Comparison of ENCODE assay signal across 10 mouse cellular contexts in the genomic region with DNA sequence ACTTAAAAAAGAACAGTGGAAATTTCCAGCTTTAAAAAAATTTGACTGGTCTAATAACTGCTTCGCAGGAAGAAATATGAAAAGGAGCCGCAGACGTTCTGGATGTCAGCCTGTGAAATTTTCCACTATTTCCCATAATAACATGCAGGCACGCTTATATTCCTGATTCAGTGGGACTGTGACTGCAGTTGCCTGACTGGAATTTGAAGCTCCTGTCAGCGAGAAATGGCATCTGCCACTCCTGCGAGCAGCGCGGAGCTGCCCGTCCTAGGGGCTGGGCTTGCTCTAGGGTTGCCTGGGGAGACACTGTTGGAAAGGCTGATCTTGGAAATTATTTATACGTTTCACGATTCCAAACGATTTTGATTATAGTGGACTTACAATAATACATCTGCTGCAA. TPM values are rescaled to one million over a fixed set of nuclear protein-coding genes. Genes with fewer than 3 reads are reported as not detected.
DNase-seq lines count a peak whose midpoint lies in the region; ATAC-seq and TF ChIP-seq lines count a peak whose summit lies in the region.
"Had no signal": no experiment of that assay in that cellular context is flagged by ENCODE, and none has a peak within 500 bp of the region (broad histone marks: within the 10 kb centered on the region; RNA-seq: fewer than 3 reads in every experiment).

No protein-coding gene starts in this region.

- peak overlapping the region; percentile 53 for H3K4me3 ChIP-seq in gastrocnemius, adult 2 months
- H3K4me3 ChIP-seq in embryonic facial prominence, embryonic 14.5 days (ENCODE audit: low read depth, low read length) = no peak overlapping the region
- H3K4me3 ChIP-seq in midbrain, embryonic 14.5 days (replicated peaks; ENCODE audit: low read depth, low read length) = no peak overlapping the region

- TF ChIP-seq CTCF in gastrocnemius, adult 2 months (IDR thresholded peaks at IDR 0.05) = no peak

- peaks cover 22% of the 10 kb centered on the region for H3K4me1 ChIP-seq in embryonic facial prominence, embryonic 14.5 days (ENCODE audit: control insufficient read depth, insufficient read depth, low read length)
- H3K4me1 ChIP-seq in midbrain, embryonic 14.5 days (ENCODE audit: control insufficient read depth, insufficient read depth, low read length) = peaks cover 20% of the 10 kb centered on the region

- peak; percentile 53; the same call in 1 of the 2 replicates for ATAC-seq in embryonic facial prominence, embryonic 14.5 days (ENCODE audit: low read depth)
- ATAC-seq in midbrain, embryonic 14.5 days (ENCODE audit: low FRiP score, low TSS enrichment) = no peak

- no peaks in the 10 kb centered on the region for H3K27me3 ChIP-seq in embryonic facial prominence, embryonic 14.5 days (replicated peaks; ENCODE audit: control insufficient read depth, insufficient read depth, low read length)
- no peaks in the 10 kb centered on the region for H3K27me3 ChIP-seq in midbrain, embryonic 14.5 days (ENCODE audit: control insufficient read depth, insufficient read depth, low read length)

- DNase-seq in gastrocnemius, adult 2 months = peak; percentile 54
- no peak for DNase-seq in gastrocnemius, postnatal 36 days
- DNase-seq in kidney, postnatal 14 days = peak; percentile 49
- no peak for DNase-seq in kidney, adult 11 months
- DNase-seq in embryonic facial prominence, embryonic 14.5 days (ENCODE audit: low spot score) = peak; percentile 65
- DNase-seq in midbrain, embryonic 14.5 days = peak; percentile 48
- DNase-seq in yolk sac, embryonic 10.5 days (ENCODE audit: low spot score) = no peak
- DNase-seq in kidney, adult 18-20 months = no peak

- peak overlapping the region; percentile 25; the same call in 1 of the 2 replicates for H3K4me2 ChIP-seq in embryonic facial prominence, embryonic 14.5 days (ENCODE audit: low read depth, low read length)
- 0 out of 2 replicates have a peak overlapping the region, but pooled peaks have one; percentile 18 for H3K4me2 ChIP-seq in midbrain, embryonic 14.5 days (ENCODE audit: low read length)

- intact Hi-C loops in gastrocnemius, adult 2 months (cut with DNase I) = loop anchor here (2.0 kb wide), 1 partner anchor 20 kb away; no protein-coding TSS in a partner anchor
- intact Hi-C loops in gastrocnemius, postnatal 36 days (cut with DNase I) = no loop called here

- no peak overlapping the region for H3K9ac ChIP-seq in embryonic facial prominence, embryonic 14.5 days (ENCODE audit: low read depth, low read length)
- H3K9ac ChIP-seq in midbrain, embryonic 14.5 days (replicated peaks; ENCODE audit: low read length) = no peak overlapping the region
- H3K9ac ChIP-seq: liver, embryonic 14.5 days had no signal

- H3K36me3 ChIP-seq in embryonic facial prominence, embryonic 14.5 days (ENCODE audit: control insufficient read depth, insufficient read depth, low read length) = no peaks in the 10 kb centered on the region
- H3K36me3 ChIP-seq in midbrain, embryonic 14.5 days (ENCODE audit: control insufficient read depth, insufficient read depth, low read length) = no peaks in the 10 kb centered on the region

- 24% methylated on average over 12 of the region's 12 CpGs for WGBS in embryonic facial prominence, embryonic 14.5 days
- WGBS in midbrain, embryonic 14.5 days = 51% methylated on average over 12 of the region's 12 CpGs

- no peaks in the 10 kb centered on the region for H3K9me3 ChIP-seq in embryonic facial prominence, embryonic 14.5 days (ENCODE audit: control insufficient read depth, low read length)
- no peaks in the 10 kb centered on the region for H3K9me3 ChIP-seq in midbrain, embryonic 14.5 days (ENCODE audit: control insufficient read depth, low read length)

- peak overlapping the region; percentile 81 for H3K27ac ChIP-seq in gastrocnemius, adult 2 months
- peak overlapping the region; percentile 35; the same call in 1 of the 2 replicates for H3K27ac ChIP-seq in embryonic facial prominence, embryonic 14.5 days (replicated peaks; ENCODE audit: low read depth, low read length)
- H3K27ac ChIP-seq in midbrain, embryonic 14.5 days (replicated peaks; ENCODE audit: low read depth, low read length) = 0 out of 2 replicates have a peak overlapping the region, but pooled peaks have one; percentile 32
- H3K27ac ChIP-seq: liver, embryonic 14.5 days; macrophage had no signal

RNA-seq across cellular contexts. Expression of a gene that starts 17.9 kb away (rescaled TPM):
- total RNA-seq in gastrocnemius, adult 2 months (2021) = 10 to 100 TPM; 21.0 to 24.8 TPM
- 10 to 100 TPM; 13.5 to 13.9 TPM for total RNA-seq in gastrocnemius, postnatal 36 days (2021)
- polyA plus RNA-seq in embryonic facial prominence, embryonic 14.5 days (2014; fragmentation: Nextera tagmentation; extraction: Ambion mirVana) = 15.4 and 15.6 TPM in 2 replicates
- polyA plus RNA-seq in midbrain, embryonic 14.5 days (2014; fragmentation: Nextera tagmentation; extraction: Ambion mirVana) = 15.3 and 18.2 TPM in 2 replicates

Comparison
In these comparisons a context has a peak if more than half of its experiments do, and no peak if none do; other contexts are left out.
1. DNase-seq: peak in gastrocnemius, adult 2 months (single experiment), kidney, postnatal 14 days (single experiment), embryonic facial prominence, embryonic 14.5 days (single experiment) and midbrain, embryonic 14.5 days (single experiment); none in gastrocnemius, postnatal 36 days (0 of 2), kidney, adult 11 months (single experiment), yolk sac, embryonic 10.5 days (single experiment) and kidney, adult 18-20 months (single experiment).
2. Peak in every context shown above with its lines, with median percentiles within 50 percentile points of each other: H3K27ac ChIP-seq.